ENCODE assay signal across 11 mouse cellular contexts in the genomic region with DNA sequence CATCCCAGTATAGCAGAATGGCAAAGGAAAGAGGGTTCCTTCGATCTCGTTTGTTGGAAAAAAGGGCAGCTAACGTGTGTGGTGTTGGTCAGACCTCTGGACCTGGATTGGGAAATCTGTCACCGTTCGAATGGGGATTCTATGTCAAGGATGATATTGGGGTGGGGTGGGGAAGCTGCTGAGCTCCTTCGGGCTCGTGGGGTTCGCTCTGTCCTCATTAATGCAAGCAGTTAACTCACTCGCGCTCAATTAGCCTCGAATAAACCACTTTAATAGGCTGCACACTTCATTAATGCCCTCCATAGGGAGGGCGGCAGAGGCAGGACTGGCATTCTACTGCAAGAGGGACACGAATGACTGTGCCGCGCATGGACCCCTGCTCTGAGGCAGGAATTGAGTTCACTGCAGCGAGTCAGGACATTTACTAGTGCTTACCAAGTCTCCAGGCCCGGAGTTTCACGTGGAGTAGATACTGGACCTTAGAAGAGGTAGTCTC. TPM values are rescaled to one million over a fixed set of nuclear protein-coding genes. Genes with fewer than 3 reads are reported as not detected.
DNase-seq lines count a peak whose midpoint lies in the region; ATAC-seq lines count a peak whose summit lies in the region.
"Had no signal": no experiment of that assay in that cellular context is flagged by ENCODE, and none has a peak within 500 bp of the region (broad histone marks: within the 10 kb centered on the region; RNA-seq: fewer than 3 reads in every experiment).

No protein-coding gene starts in this region.

- H3K4me3 ChIP-seq in midbrain, embryonic 10.5 days: no peak overlapping the region
- no peak overlapping the region for H3K4me3 ChIP-seq in midbrain, embryonic 15.5 days
- H3K4me3 ChIP-seq in intestine, embryonic 15.5 days (replicated peaks): peak overlapping the region; percentile 44
- H3K4me3 ChIP-seq in stomach, embryonic 16.5 days (replicated peaks; ENCODE audit: low read length): peak overlapping the region; percentile 64

- no peak for ATAC-seq in midbrain, embryonic 15.5 days (replicated peaks)
- no peak for ATAC-seq in intestine, embryonic 15.5 days
- no peak for ATAC-seq in stomach, embryonic 16.5 days (ENCODE audit: insufficient read depth, low FRiP score)

- H3K9ac ChIP-seq in midbrain, embryonic 15.5 days: no peak overlapping the region
- H3K9ac ChIP-seq in intestine, embryonic 15.5 days: peak overlapping the region; percentile 54
- peak overlapping the region; percentile 81 for H3K9ac ChIP-seq in stomach, embryonic 16.5 days (ENCODE audit: low read length)
- H3K9ac ChIP-seq: liver, embryonic 14.5 days had no signal

- H3K4me1 ChIP-seq in midbrain, embryonic 10.5 days: peaks cover 31% of the 10 kb centered on the region
- peaks cover 28% of the 10 kb centered on the region for H3K4me1 ChIP-seq in midbrain, embryonic 15.5 days
- H3K4me1 ChIP-seq in intestine, embryonic 15.5 days (replicated peaks): peaks cover 22% of the 10 kb centered on the region; the same call in 1 of the 2 replicates
- H3K4me1 ChIP-seq in stomach, embryonic 16.5 days (ENCODE audit: control insufficient read depth, insufficient read depth, low read length): peaks cover 13% of the 10 kb centered on the region; the same call in 1 of the 2 replicates

- no peak overlapping the region for H3K4me2 ChIP-seq in midbrain, embryonic 15.5 days
- peak overlapping the region; percentile 36; the same call in 1 of the 2 replicates for H3K4me2 ChIP-seq in intestine, embryonic 15.5 days (replicated peaks)
- peak overlapping the region; percentile 57 for H3K4me2 ChIP-seq in stomach, embryonic 16.5 days (ENCODE audit: low read depth, low read length)

- H3K27me3 ChIP-seq in midbrain, embryonic 10.5 days (ENCODE audit: low read depth, poor library complexity, severe bottlenecking): peaks cover 100% of the 10 kb centered on the region
- peaks cover 92% of the 10 kb centered on the region for H3K27me3 ChIP-seq in midbrain, embryonic 15.5 days (replicated peaks)
- peaks cover 88% of the 10 kb centered on the region for H3K27me3 ChIP-seq in intestine, embryonic 15.5 days (replicated peaks)
- peaks cover 33% of the 10 kb centered on the region for H3K27me3 ChIP-seq in stomach, embryonic 16.5 days (ENCODE audit: control insufficient read depth, insufficient read depth, low read length)

- H3K36me3 ChIP-seq in midbrain, embryonic 10.5 days: no peaks in the 10 kb centered on the region
- no peaks in the 10 kb centered on the region for H3K36me3 ChIP-seq in midbrain, embryonic 15.5 days (replicated peaks)
- H3K36me3 ChIP-seq in intestine, embryonic 15.5 days: no peaks in the 10 kb centered on the region
- no peaks in the 10 kb centered on the region for H3K36me3 ChIP-seq in stomach, embryonic 16.5 days (ENCODE audit: control insufficient read depth, insufficient read depth, low read length)

- H3K9me3 ChIP-seq in midbrain, embryonic 10.5 days (replicated peaks): no peaks in the 10 kb centered on the region
- H3K9me3 ChIP-seq in midbrain, embryonic 15.5 days: no peaks in the 10 kb centered on the region
- no peaks in the 10 kb centered on the region for H3K9me3 ChIP-seq in intestine, embryonic 15.5 days
- no peaks in the 10 kb centered on the region for H3K9me3 ChIP-seq in stomach, embryonic 16.5 days (replicated peaks; ENCODE audit: control insufficient read depth, low read length)

- H3K27ac ChIP-seq in midbrain, embryonic 10.5 days (replicated peaks): no peak overlapping the region
- H3K27ac ChIP-seq in midbrain, embryonic 15.5 days: no peak overlapping the region
- H3K27ac ChIP-seq in intestine, embryonic 15.5 days: no peak overlapping the region
- H3K27ac ChIP-seq in stomach, embryonic 16.5 days (ENCODE audit: low read length): peak overlapping the region; percentile 46
- H3K27ac ChIP-seq: liver, embryonic 14.5 days had no signal

- DNase-seq in heart, adult 11 months: peak; percentile 81
- DNase-seq in heart, adult 9 months (ENCODE audit: low spot score in 2 of 2): no peak
- peak; percentile 45 for DNase-seq in midbrain, embryonic 10.5 days (ENCODE audit: low spot score)
- DNase-seq in thymus, postnatal 36 days: no peak
- no peak for DNase-seq in layer of hippocampus, adult 18-20 months (ENCODE audit: low spot score in 2 of 2)
- DNase-seq: cerebellum, adult 8-10 months; kidney, adult 8-10 months had no signal

- 1% methylated on average over 18 of the region's 18 CpGs for WGBS in midbrain, embryonic 10.5 days
- under 1% methylated on average over 18 of the region's 18 CpGs for WGBS in midbrain, embryonic 15.5 days
- WGBS in intestine, embryonic 15.5 days: 4% methylated on average over 18 of the region's 18 CpGs
- 6% methylated on average over 18 of the region's 18 CpGs for WGBS in stomach, embryonic 16.5 days

RNA-seq across cellular contexts. Expression of a gene that starts 6.2 kb away (rescaled TPM):
- 5.4 and 13.1 TPM in 2 replicates for polyA plus RNA-seq in midbrain, embryonic 10.5 days (2016; fragmentation: Nextera tagmentation; extraction: Ambion mirVana)
- 10.5 and 16.3 TPM in 2 replicates for polyA plus RNA-seq in midbrain, embryonic 15.5 days (2015; fragmentation: Nextera tagmentation; extraction: Ambion mirVana)
- 37.1 and 37.8 TPM in 2 replicates for polyA plus RNA-seq in intestine, embryonic 15.5 days (2015; fragmentation: Nextera tagmentation; extraction: Ambion mirVana)
- 37.6 and 39.8 TPM in 2 replicates for polyA plus RNA-seq in stomach, embryonic 16.5 days (2015; fragmentation: Nextera tagmentation; extraction: Ambion mirVana)
- 1 to 10 TPM; 3.1 to 3.8 TPM for total RNA-seq in layer of hippocampus, adult 18-20 months (2021)

Comparison
In these comparisons a context has a peak if more than half of its experiments do, and no peak if none do; other contexts are left out.
1. DNase-seq: peak in heart, adult 11 months (single experiment) and midbrain, embryonic 10.5 days (single experiment); none in heart, adult 9 months (0 of 2), thymus, postnatal 36 days (0 of 2) and layer of hippocampus, adult 18-20 months (0 of 2).
2. H3K4me3 ChIP-seq: peak in intestine, embryonic 15.5 days (single experiment) and stomach, embryonic 16.5 days (single experiment); none in midbrain, embryonic 10.5 days (single experiment) and midbrain, embryonic 15.5 days (single experiment).